25 mouse cellular contexts compared by ENCODE assay signal in the genomic region with DNA sequence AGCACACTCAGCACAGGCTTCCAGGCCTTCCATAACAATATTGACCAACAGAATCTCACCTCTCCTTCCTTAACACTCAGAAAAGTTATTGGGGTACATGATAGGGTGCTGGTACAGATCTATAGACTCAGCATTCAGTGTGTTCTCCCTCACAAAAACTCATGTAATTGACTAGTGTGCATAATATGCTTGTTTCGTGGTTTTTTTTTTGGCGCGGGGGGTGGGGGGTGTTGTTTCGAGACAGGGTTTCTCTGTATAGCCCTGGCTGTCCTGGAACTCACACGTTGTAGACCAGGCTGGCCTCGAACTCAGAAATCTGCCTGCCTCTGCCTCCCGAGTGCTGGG. TPM values are rescaled to one million over a fixed set of nuclear protein-coding genes. Genes with fewer than 3 reads are reported as not detected.
DNase-seq lines count a peak whose midpoint lies in the region; TF ChIP-seq lines count a peak whose summit lies in the region.
"Had no signal": no experiment of that assay in that cellular context is flagged by ENCODE, and none has a peak within 500 bp of the region (broad histone marks: within the 10 kb centered on the region; RNA-seq: fewer than 3 reads in every experiment).

No protein-coding gene starts in this region.

- TF ChIP-seq POLR2A in spleen, adult 2 months (IDR thresholded peaks at IDR 0.05; ENCODE audit: low read depth, low read length), result no peak

- H3K27me3 ChIP-seq in spleen, adult 2 months (ENCODE audit: control insufficient read depth, insufficient read depth, low read length), result no peaks in the 10 kb centered on the region
- H3K27me3 ChIP-seq in E14TG2a.4 (ENCODE audit: insufficient read depth, low read length), result no peaks in the 10 kb centered on the region
- no peaks in the 10 kb centered on the region for H3K27me3 ChIP-seq in heart, embryonic 10.5 days (ENCODE audit: insufficient read depth, poor library complexity, severe bottlenecking)
- H3K27me3 ChIP-seq: embryonic facial prominence, embryonic 13.5 days; embryonic facial prominence, embryonic 15.5 days; forebrain, embryonic 12.5 days; forebrain, embryonic 15.5 days; Patski had no signal

- DNase-seq in spleen, adult 2 months (ENCODE audit: low read depth in 1 of 2, low spot score in 2 of 2), result no peak
- DNase-seq in spleen, adult 12 weeks (ENCODE audit: low spot score), result no peak
- DNase-seq in induced T-regulatory cell, adult 2 months (ENCODE audit: low read depth), result peak; percentile 29
- DNase-seq in right cerebral cortex, postnatal 4 days, result no peak
- no peak for DNase-seq in heart, embryonic 10.5 days (ENCODE audit: low spot score)
- DNase-seq: adrenal gland, adult 8-10 months; adrenal gland, postnatal 14 days; adrenal gland, postnatal 36 days; cerebellum, adult 11-12 months; cerebellum, adult 2 months; cerebellum, adult 9-10 months; cerebellum, postnatal 14 days; cerebellum, postnatal 36 days; embryo, embryonic 11 days; forebrain, postnatal 0 days had no signal

- WGBS in spleen, adult 2 months, result 72% methylated on average over 7 of the region's 7 CpGs
- WGBS in heart, embryonic 10.5 days, result 91% methylated on average over 7 of the region's 7 CpGs

- H3K36me3 ChIP-seq in spleen, adult 2 months (ENCODE audit: control insufficient read depth, insufficient read depth, low read length), result peaks cover 1% of the 10 kb centered on the region; the same call in 1 of the 2 replicates
- peaks cover 87% of the 10 kb centered on the region for H3K36me3 ChIP-seq in E14TG2a.4 (ENCODE audit: insufficient read depth, low read length)
- H3K36me3 ChIP-seq in heart, embryonic 10.5 days, result peaks cover 36% of the 10 kb centered on the region
- H3K36me3 ChIP-seq: embryonic facial prominence, embryonic 15.5 days had no signal

- no peak for TF ChIP-seq CTCF in spleen, adult 2 months (IDR thresholded peaks at IDR 0.05; ENCODE audit: extremely low read depth, insufficient read depth, insufficient read length, insufficient replicate concordance)
- TF ChIP-seq CTCF in E14TG2a.4 (conservative IDR thresholded peaks at IDR 0.05; ENCODE audit: low read length), result no peak

- H3K4me1 ChIP-seq in spleen, adult 2 months (ENCODE audit: control insufficient read depth, insufficient read depth, insufficient read length), result peaks cover 28% of the 10 kb centered on the region
- peaks cover 89% of the 10 kb centered on the region for H3K4me1 ChIP-seq in E14TG2a.4 (replicated peaks; ENCODE audit: low read depth, low read length)
- peaks cover 50% of the 10 kb centered on the region for H3K4me1 ChIP-seq in heart, embryonic 10.5 days

- H3K4me3 ChIP-seq in spleen, adult 2 months (ENCODE audit: extremely low read depth, insufficient read depth, insufficient read length), result no peak overlapping the region
- H3K4me3 ChIP-seq in E14TG2a.4 (replicated peaks; ENCODE audit: low read length), result peak overlapping the region; percentile 52
- no peak overlapping the region for H3K4me3 ChIP-seq in heart, embryonic 10.5 days
- H3K4me3 ChIP-seq: embryonic facial prominence, embryonic 13.5 days; embryonic facial prominence, embryonic 15.5 days; erythroblast, embryonic 14.5 days; forebrain, embryonic 10.5 days; forebrain, embryonic 12.5 days; forebrain, embryonic 15.5 days had no signal

- no peaks in the 10 kb centered on the region for H3K9me3 ChIP-seq in E14TG2a.4 (ENCODE audit: low read length)
- no peaks in the 10 kb centered on the region for H3K9me3 ChIP-seq in heart, embryonic 10.5 days
- H3K9me3 ChIP-seq: embryonic facial prominence, embryonic 13.5 days; embryonic facial prominence, embryonic 15.5 days; forebrain, embryonic 10.5 days; forebrain, embryonic 12.5 days; forebrain, embryonic 15.5 days; G1E had no signal

- peak overlapping the region; percentile 25 for H3K27ac ChIP-seq in spleen, adult 2 months (ENCODE audit: insufficient read depth, low read length)
- H3K27ac ChIP-seq in heart, embryonic 10.5 days, result no peak overlapping the region
- H3K27ac ChIP-seq: embryonic facial prominence, embryonic 13.5 days; embryonic facial prominence, embryonic 15.5 days; forebrain, embryonic 10.5 days; forebrain, embryonic 12.5 days; forebrain, embryonic 15.5 days had no signal

RNA-seq across cellular contexts. Expression of a gene that starts 5.8 kb away (rescaled TPM):
- 48.3 and 56.7 TPM in 2 replicates for polyA plus RNA-seq in spleen, adult 2 months (2012; rRNA removed)
- polyA plus RNA-seq in heart, embryonic 10.5 days (2016; fragmentation: Nextera tagmentation; extraction: Ambion mirVana), result 870 and 941 TPM in 2 replicates

RNA-seq across cellular contexts. Expression of a gene that starts 57.4 kb away (rescaled TPM):
- polyA plus RNA-seq in spleen, adult 2 months (2012; rRNA removed), result 0.02 and 0.05 TPM in 2 replicates
- 0.04 and 0.18 TPM in 2 replicates for polyA plus RNA-seq in heart, embryonic 10.5 days (2016; fragmentation: Nextera tagmentation; extraction: Ambion mirVana)
- polyA plus RNA-seq: activated CD4-positive, CD25-positive, alpha-beta regulatory T cell, adult 4 months; erythroblast, embryonic 14.5 days; G1E had no signal

RNA-seq across cellular contexts. Expression of a gene that starts 59.4 kb away (rescaled TPM):
- polyA plus RNA-seq in spleen, adult 2 months (2012; rRNA removed), result 43.1 and 54.4 TPM in 2 replicates
- polyA plus RNA-seq in heart, embryonic 10.5 days (2016; fragmentation: Nextera tagmentation; extraction: Ambion mirVana), result 110 and 113 TPM in 2 replicates

Comparison
In these comparisons a context has a peak if more than half of its experiments do, and no peak if none do; other contexts are left out.
1. RNA of a gene that starts 5.8 kb away (polyA plus RNA-seq): 870 to 941 TPM in heart, embryonic 10.5 days; 48.3 to 56.7 TPM in spleen, adult 2 months; every median in the first group is over 10 times any median in the second.